Comparison of ENCODE assay signal across 15 mouse cellular contexts in the genomic region with DNA sequence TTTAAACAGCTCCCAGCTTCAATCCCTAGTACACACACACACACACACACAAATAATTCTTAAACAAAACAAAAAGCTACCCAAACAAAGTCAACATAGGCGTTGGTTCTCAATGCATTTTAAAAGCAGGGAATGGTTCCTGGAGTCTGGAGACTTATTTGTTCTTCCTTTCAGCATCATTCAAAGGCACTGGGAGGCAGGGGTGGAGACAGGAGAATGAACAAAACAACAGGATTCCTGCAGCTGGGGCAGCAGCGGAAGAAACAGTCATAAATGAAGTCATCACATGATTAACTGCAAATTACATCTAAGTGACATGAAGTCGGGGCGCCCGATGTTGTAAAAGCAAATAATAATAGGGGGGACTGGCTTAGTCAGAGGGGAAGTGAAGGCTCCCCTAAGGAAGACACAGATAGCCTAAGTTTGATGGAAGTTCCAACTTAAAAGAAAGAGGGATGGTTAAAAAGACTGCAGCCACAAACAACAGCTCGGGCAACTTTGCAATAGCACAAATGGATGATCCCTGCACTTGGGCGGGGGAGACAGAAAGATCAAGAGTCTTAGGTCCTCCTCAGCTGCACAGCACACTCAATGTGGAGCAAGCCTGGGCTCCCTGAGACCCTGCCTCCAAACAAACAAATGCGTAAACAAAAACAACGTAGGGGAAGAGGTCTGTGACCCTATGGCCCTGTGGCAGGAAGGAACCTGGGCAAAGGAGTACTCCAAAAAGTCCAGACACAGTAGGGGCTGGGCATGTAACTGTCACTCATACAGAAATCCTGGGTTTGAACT. TPM values are rescaled to one million over a fixed set of nuclear protein-coding genes. Genes with fewer than 3 reads are reported as not detected.
DNase-seq lines count a peak whose midpoint lies in the region; TF ChIP-seq lines count a peak whose summit lies in the region.
"Had no signal": no experiment of that assay in that cellular context is flagged by ENCODE, and none has a peak within 500 bp of the region (broad histone marks: within the 10 kb centered on the region; RNA-seq: fewer than 3 reads in every experiment).

No protein-coding gene starts in this region.

- no peaks in the 10 kb centered on the region for H3K27me3 ChIP-seq in heart, adult 2 months (ENCODE audit: control insufficient read depth, insufficient read depth, low read length)
- H3K27me3 ChIP-seq in E14TG2a.4 (ENCODE audit: insufficient read depth, low read length): no peaks in the 10 kb centered on the region
- H3K27me3 ChIP-seq: limb, embryonic 12.5 days had no signal

- TF ChIP-seq CTCF in heart, adult 2 months (IDR thresholded peaks at IDR 0.05): no peak
- TF ChIP-seq CTCF in E14TG2a.4 (conservative IDR thresholded peaks at IDR 0.05; ENCODE audit: low read length): no peak

- no peaks in the 10 kb centered on the region for H3K9me3 ChIP-seq in E14TG2a.4 (ENCODE audit: low read length)
- H3K9me3 ChIP-seq: limb, embryonic 12.5 days; liver, embryonic 15.5 days had no signal

- 42% methylated on average over 9 of the region's 9 CpGs for WGBS in heart, adult 2 months

- H3K4me1 ChIP-seq in heart, adult 2 months (ENCODE audit: control insufficient read depth, insufficient read depth, low read length): no peaks in the 10 kb centered on the region
- H3K4me1 ChIP-seq in E14TG2a.4 (replicated peaks; ENCODE audit: low read depth, low read length): peaks cover 65% of the 10 kb centered on the region
- H3K4me1 ChIP-seq: limb, embryonic 12.5 days; liver, embryonic 15.5 days had no signal

- H3K79me2 ChIP-seq in heart, adult 2 months (replicated peaks; ENCODE audit: control insufficient read depth, insufficient read depth, low read length): no peaks in the 10 kb centered on the region

- no peak overlapping the region for H3K9ac ChIP-seq in heart, adult 2 months (ENCODE audit: low read depth, low read length)
- H3K9ac ChIP-seq: hindbrain, embryonic 14.5 days; limb, embryonic 12.5 days; liver, embryonic 15.5 days had no signal

- TF ChIP-seq POLR2A in heart, adult 2 months (IDR thresholded peaks at IDR 0.05; ENCODE audit: insufficient read depth, low read depth, low read length): no peak

- no peak for TF ChIP-seq EP300 in heart, adult 2 months (IDR thresholded peaks at IDR 0.05; ENCODE audit: insufficient read depth, low read depth, low read length)

- H3K4me3 ChIP-seq in heart, adult 2 months: no peak overlapping the region
- peak overlapping the region; percentile 11; the same call in 1 of the 2 replicates for H3K4me3 ChIP-seq in E14TG2a.4 (replicated peaks; ENCODE audit: low read length)
- H3K4me3 ChIP-seq: layer of hippocampus, adult 2 months; left cerebral cortex, adult 2 months; limb, embryonic 12.5 days; liver, embryonic 15.5 days had no signal

- DNase-seq in heart, adult 2 months: no peak
- DNase-seq in heart, adult 18-20 months: no peak
- DNase-seq in kidney, postnatal 14 days: peak; percentile 10
- no peak for DNase-seq in kidney, postnatal 4 days
- peak; percentile 92 for DNase-seq in R1 (ENCODE audit: low read depth, low spot score)
- DNase-seq in cerebellum, adult 11-12 months: no peak
- DNase-seq in layer of hippocampus, postnatal 25 days (ENCODE audit: extremely low spot score in 1 of 2, low spot score in 1 of 2): no peak
- DNase-seq: B cell, adult 2 months; right cerebral cortex, adult 18-20 months had no signal

- intact Hi-C loops in heart, adult 2 months (cut with DNase I): no loop called here

- peak overlapping the region; percentile 31; the same call in 1 of the 2 replicates for H3K27ac ChIP-seq in heart, adult 2 months
- H3K27ac ChIP-seq: hindbrain, embryonic 14.5 days; layer of hippocampus, adult 2 months; left cerebral cortex, adult 2 months; limb, embryonic 12.5 days; liver, embryonic 15.5 days had no signal

- no peaks in the 10 kb centered on the region for H3K36me3 ChIP-seq in heart, adult 2 months (ENCODE audit: control insufficient read depth, insufficient read depth, low read length)
- H3K36me3 ChIP-seq in E14TG2a.4 (ENCODE audit: insufficient read depth, low read length): no peaks in the 10 kb centered on the region
- H3K36me3 ChIP-seq: limb, embryonic 12.5 days; liver, embryonic 15.5 days had no signal

RNA-seq across cellular contexts. Expression of gene Pik3cb, which starts 12.5 kb away (rescaled TPM):
- 10 to 100 TPM in 1 of 2 experiments, 1 to 10 TPM in 1; 10.0 to 10.8 TPM for total RNA-seq in heart, adult 2 months (2021)
- 2.6 and 6.3 TPM in 2 replicates for polyA plus RNA-seq in heart, adult 2 months (2012; rRNA removed)
- total RNA-seq in heart, adult 18-20 months (2021): 10 to 100 TPM in 1 of 2 experiments, 1 to 10 TPM in 1; 9.4 to 10.7 TPM
- 10 to 100 TPM; 25.3 to 26.7 TPM for total RNA-seq in layer of hippocampus, postnatal 25 days (2021)

Comparison
In these comparisons a context has a peak if more than half of its experiments do, and no peak if none do; other contexts are left out.
1. DNase-seq: peak in kidney, postnatal 14 days (single experiment) and R1 (single experiment); none in heart, adult 2 months (0 of 2), heart, adult 18-20 months (0 of 2), kidney, postnatal 4 days (0 of 2), cerebellum, adult 11-12 months (single experiment) and layer of hippocampus, postnatal 25 days (0 of 2).